Comparison of ENCODE assay signal across 16 mouse cellular contexts in the genomic region with DNA sequence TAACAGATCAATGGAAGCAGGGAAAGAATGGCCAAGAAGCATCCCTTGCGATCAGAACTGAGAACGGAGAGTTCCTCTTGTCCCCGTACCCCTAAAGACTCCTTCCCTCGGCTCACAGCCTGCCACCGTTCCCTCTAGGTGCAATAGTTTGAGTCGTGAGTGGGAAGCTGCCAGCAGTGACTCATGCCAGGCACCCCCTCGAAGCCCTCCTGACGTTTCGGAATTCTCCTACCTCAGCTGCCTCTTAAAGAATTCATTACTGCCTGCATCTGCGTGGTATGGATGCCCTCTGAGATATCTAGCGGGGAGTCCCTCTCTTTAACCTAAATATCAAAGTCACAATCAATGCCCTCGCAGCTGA.
DNase-seq lines count a peak whose midpoint lies in the region; ATAC-seq and TF ChIP-seq lines count a peak whose summit lies in the region.
"Had no signal": no experiment of that assay in that cellular context is flagged by ENCODE, and none has a peak within 500 bp of the region (broad histone marks: within the 10 kb centered on the region; RNA-seq: fewer than 3 reads in every experiment).

No protein-coding gene starts in this region.

- peak; percentile 91 for ATAC-seq in frontal cortex, adult (ENCODE audit: low TSS enrichment)
- 0 out of 2 replicates have a peak, but pooled peaks have one; percentile 10 for ATAC-seq in hindbrain, postnatal 0 days
- no peak for ATAC-seq in midbrain, embryonic 16.5 days
- no peak for ATAC-seq in cerebellum, adult (ENCODE audit: insufficient number of reproducible peaks, low FRiP score, low TSS enrichment)
- ATAC-seq: forebrain, embryonic 16.5 days had no signal

- no peak overlapping the region for H3K9ac ChIP-seq in hindbrain, postnatal 0 days (replicated peaks; ENCODE audit: low read length)
- no peak overlapping the region for H3K9ac ChIP-seq in midbrain, embryonic 16.5 days (ENCODE audit: low read depth, low read length)
- H3K9ac ChIP-seq: embryonic facial prominence, embryonic 13.5 days; liver, embryonic 15.5 days had no signal

- TF ChIP-seq CTCF in hindbrain, postnatal 0 days (IDR thresholded peaks at IDR 0.05; ENCODE audit: low read depth): no peak

- 53% methylated on average over 12 of the region's 12 CpGs for whole genome bisulfite sequencing in hindbrain, postnatal 0 days
- 49% methylated on average over 12 of the region's 12 CpGs for WGBS in midbrain, embryonic 16.5 days

- H3K36me3 ChIP-seq in hindbrain, postnatal 0 days (ENCODE audit: insufficient read depth, low read length): no peaks in the 10 kb centered on the region
- H3K36me3 ChIP-seq in midbrain, embryonic 16.5 days (ENCODE audit: control insufficient read depth, insufficient read depth, low read length): peaks cover 2% of the 10 kb centered on the region; the same call in 1 of the 2 replicates
- H3K36me3 ChIP-seq: embryonic facial prominence, embryonic 13.5 days; liver, embryonic 15.5 days had no signal

- peaks cover 9% of the 10 kb centered on the region; the same call in 1 of the 2 replicates for H3K4me1 ChIP-seq in hindbrain, postnatal 0 days (ENCODE audit: insufficient read depth, low read length)
- H3K4me1 ChIP-seq in midbrain, embryonic 16.5 days (ENCODE audit: control insufficient read depth, insufficient read depth, low read length): peaks cover 8% of the 10 kb centered on the region
- H3K4me1 ChIP-seq: embryonic facial prominence, embryonic 13.5 days; liver, embryonic 15.5 days had no signal

- no peak overlapping the region for H3K4me3 ChIP-seq in hindbrain, postnatal 0 days (ENCODE audit: low read length)
- H3K4me3 ChIP-seq in midbrain, embryonic 16.5 days (ENCODE audit: low read depth, low read length): no peak overlapping the region
- H3K4me3 ChIP-seq: embryonic facial prominence, embryonic 13.5 days; liver, embryonic 15.5 days had no signal

- DNase-seq in heart, adult 11 months: peak; percentile 53
- no peak for DNase-seq in heart, postnatal 4 days
- DNase-seq in hindbrain, postnatal 0 days (ENCODE audit: low spot score): no peak
- DNase-seq in heart, adult 18-20 months: no peak
- no peak for DNase-seq in kidney, adult 11 months
- DNase-seq: adrenal gland, postnatal 36 days; cerebellum, postnatal 10 days; kidney, postnatal 14 days; layer of hippocampus, postnatal 36 days; thymus, postnatal 14 days had no signal

- H3K27me3 ChIP-seq in hindbrain, postnatal 0 days (ENCODE audit: insufficient read depth, low read length): no peaks in the 10 kb centered on the region
- H3K27me3 ChIP-seq in midbrain, embryonic 16.5 days (ENCODE audit: control insufficient read depth, insufficient read depth, low read depth, low read length): no peaks in the 10 kb centered on the region
- H3K27me3 ChIP-seq: embryonic facial prominence, embryonic 13.5 days; liver, embryonic 15.5 days had no signal

- H3K27ac ChIP-seq in hindbrain, postnatal 0 days: no peak overlapping the region
- no peak overlapping the region for H3K27ac ChIP-seq in midbrain, embryonic 16.5 days (ENCODE audit: low read length)
- H3K27ac ChIP-seq: embryonic facial prominence, embryonic 13.5 days; liver, embryonic 15.5 days had no signal

- H3K9me3 ChIP-seq in hindbrain, postnatal 0 days (ENCODE audit: low read length): no peaks in the 10 kb centered on the region
- H3K9me3 ChIP-seq in midbrain, embryonic 16.5 days (replicated peaks; ENCODE audit: control insufficient read depth, low read length, poor library complexity, severe bottlenecking): no peaks in the 10 kb centered on the region; the same call in 1 of the 2 replicates
- H3K9me3 ChIP-seq: embryonic facial prominence, embryonic 13.5 days; liver, embryonic 15.5 days had no signal

- H3K4me2 ChIP-seq in hindbrain, postnatal 0 days (ENCODE audit: low read depth, low read length): peak overlapping the region; percentile 41; the same call in 1 of the 2 replicates
- peak overlapping the region; percentile 40 for H3K4me2 ChIP-seq in midbrain, embryonic 16.5 days (ENCODE audit: low read length)
- H3K4me2 ChIP-seq: embryonic facial prominence, embryonic 13.5 days; liver, embryonic 15.5 days had no signal

Comparison
In these comparisons a context has a peak if more than half of its experiments do, and no peak if none do; other contexts are left out.
1. ATAC-seq: peak in frontal cortex, adult (single experiment) and hindbrain, postnatal 0 days (single experiment); none in midbrain, embryonic 16.5 days (single experiment) and cerebellum, adult (single experiment).